ENCODE assay signal across 16 mouse cellular contexts in genomic region chr9:54840145-54840544, GRCm38 (mm10).
"Had no signal": no experiment of that assay in that cellular context is flagged by ENCODE, and none has a peak within 500 bp of the region (broad histone marks: within the 10 kb centered on the region; RNA-seq: fewer than 3 reads in every experiment).

No protein-coding gene starts in this region.

- H3K4me3 ChIP-seq: midbrain, embryonic 10.5 days; midbrain, embryonic 12.5 days; neural tube, embryonic 12.5 days; stomach, embryonic 15.5 days had no signal

- H3K27me3 ChIP-seq: midbrain, embryonic 12.5 days; neural tube, embryonic 12.5 days; stomach, embryonic 15.5 days had no signal

- ATAC-seq: midbrain, embryonic 16.5 days had no signal

- DNase-seq: lung, adult 18-20 months; lung, embryonic 14.5 days; lung, postnatal 10 days; lung, postnatal 4 days; midbrain, embryonic 14.5 days; right cerebral cortex, postnatal 14 days; spleen, adult 18-20 months; thymus, adult 2 months; thymus, postnatal 25 days; thymus, postnatal 4 days had no signal

- H3K27ac ChIP-seq: midbrain, embryonic 10.5 days; midbrain, embryonic 12.5 days; neural tube, embryonic 12.5 days; stomach, embryonic 15.5 days; stomach, postnatal 0 days had no signal

- H3K9me3 ChIP-seq: midbrain, embryonic 10.5 days; midbrain, embryonic 12.5 days; neural tube, embryonic 12.5 days; stomach, embryonic 15.5 days had no signal

- H3K4me1 ChIP-seq: midbrain, embryonic 10.5 days; midbrain, embryonic 12.5 days; neural tube, embryonic 12.5 days; stomach, embryonic 15.5 days had no signal

- H3K9ac ChIP-seq: lung, embryonic 14.5 days; midbrain, embryonic 12.5 days; neural tube, embryonic 12.5 days; stomach, embryonic 15.5 days had no signal

- H3K36me3 ChIP-seq: midbrain, embryonic 10.5 days; midbrain, embryonic 12.5 days; neural tube, embryonic 12.5 days; stomach, embryonic 15.5 days had no signal
